9 mouse cellular contexts compared by ENCODE assay signal in genomic region chr11:72457995-72458496, GRCm38 (mm10). TPM values are rescaled to one million over a fixed set of nuclear protein-coding genes. Genes with fewer than 3 reads are reported as not detected.
DNase-seq lines count a peak whose midpoint lies in the region; ATAC-seq lines count a peak whose summit lies in the region.
"Had no signal": no experiment of that assay in that cellular context is flagged by ENCODE, and none has a peak within 500 bp of the region (broad histone marks: within the 10 kb centered on the region; RNA-seq: fewer than 3 reads in every experiment).

No protein-coding gene starts in this region.

- H3K4me2 ChIP-seq in heart, embryonic 14.5 days (ENCODE audit: low read length) = peak overlapping the region; percentile 18; the same call in 1 of the 2 replicates
- H3K4me2 ChIP-seq: midbrain, embryonic 12.5 days had no signal

- DNase-seq in gastrocnemius, postnatal 14 days = peak; percentile 30
- no peak for DNase-seq in gastrocnemius, postnatal 4 days (ENCODE audit: low spot score in 2 of 2)
- peak; percentile 63 to 66 for DNase-seq in kidney, postnatal 36 days
- DNase-seq in embryo, embryonic 10 days (ENCODE audit: low spot score) = no peak
- no peak for DNase-seq in cerebellum, adult 18-20 months

- peak overlapping the region; percentile 43 to 76 for H3K27ac ChIP-seq in heart, embryonic 14.5 days (replicated peaks in 1 of 2; ENCODE audit: control insufficient read depth in 1 of 2, insufficient read depth in 1 of 2, low read depth in 2 of 2, low read length in 2 of 2)
- H3K27ac ChIP-seq: midbrain, embryonic 12.5 days had no signal

- 49% methylated on average over 12 of the region's 12 CpGs for WGBS in heart, embryonic 14.5 days

- H3K27me3 ChIP-seq in heart, embryonic 14.5 days (ENCODE audit: control insufficient read depth, insufficient read depth, low read length) = no peaks in the 10 kb centered on the region
- H3K27me3 ChIP-seq: midbrain, embryonic 12.5 days had no signal

- ATAC-seq in heart, embryonic 14.5 days (ENCODE audit: insufficient number of reproducible peaks, insufficient read depth, low FRiP score, low read depth) = peak; percentile 85
- ATAC-seq in megakaryocyte progenitor cell, adult 5-6 weeks (replicated peaks; ENCODE audit: poor library complexity) = peak; percentile 73
- no peak for ATAC-seq in inflammation-experienced regulatory T-cells, adult 6 months

- peaks cover 1% of the 10 kb centered on the region; the same call in 1 of the 2 replicates for H3K36me3 ChIP-seq in heart, embryonic 14.5 days (ENCODE audit: control insufficient read depth, insufficient read depth, low read length)

- intact Hi-C loops in gastrocnemius, postnatal 14 days (cut with DNase I; ENCODE audit: low total_unique reads) = no loop called here

- peaks cover 10 to 36% of the 10 kb centered on the region in 2 experiments for H3K4me1 ChIP-seq in heart, embryonic 14.5 days (ENCODE audit: control insufficient read depth in 2 of 2, insufficient read depth in 2 of 2, low read length in 2 of 2)

- H3K9me3 ChIP-seq in heart, embryonic 14.5 days (ENCODE audit: control insufficient read depth, low read length) = no peaks in the 10 kb centered on the region
- H3K9me3 ChIP-seq: midbrain, embryonic 12.5 days had no signal

- H3K9ac ChIP-seq in heart, embryonic 14.5 days (ENCODE audit: low read length) = peak overlapping the region; percentile 34
- H3K9ac ChIP-seq: midbrain, embryonic 12.5 days had no signal

- H3K4me3 ChIP-seq in heart, embryonic 14.5 days (ENCODE audit: control insufficient read depth in 1 of 2, insufficient read depth in 1 of 2, low read depth in 1 of 2, low read length in 2 of 2) = no peak overlapping the region
- H3K4me3 ChIP-seq: midbrain, embryonic 12.5 days had no signal

RNA-seq across cellular contexts. Expression of gene Mybbp1a, which starts 16.9 kb away (rescaled TPM):
- total RNA-seq in gastrocnemius, postnatal 14 days (2021) = 10 to 100 TPM; 58.7 to 62.8 TPM
- 10 to 100 TPM; 71.8 to 90.1 TPM for total RNA-seq in gastrocnemius, postnatal 4 days (2021)
- 61.9 and 64.7 TPM in 2 replicates for polyA plus RNA-seq in heart, embryonic 14.5 days (2014; fragmentation: Nextera tagmentation; extraction: Ambion mirVana)
- total RNA-seq in megakaryocyte progenitor cell, adult 5-6 weeks (2015) = 255 and 264 TPM in 2 replicates
- total RNA-seq in megakaryocyte progenitor cell, adult 5-6 weeks (2017) = 148 and 164 TPM in 2 replicates
- 10 to 100 TPM; 46.1 to 71.2 (median 64.1) TPM for polyA plus RNA-seq in inflammation-experienced regulatory T-cells, adult 6 months (2017; shearing (Covaris generic))

RNA-seq across cellular contexts. Expression of gene Ggt6, which starts 22.7 kb away (rescaled TPM):
- under 1 TPM; 0.18 to 0.38 TPM for total RNA-seq in gastrocnemius, postnatal 14 days (2021)
- under 1 TPM; 0.23 to 0.32 TPM for total RNA-seq in gastrocnemius, postnatal 4 days (2021)
- not detected in 2 replicates for polyA plus RNA-seq in heart, embryonic 14.5 days (2014; fragmentation: Nextera tagmentation; extraction: Ambion mirVana)
- total RNA-seq in megakaryocyte progenitor cell, adult 5-6 weeks (2015) = not detected in 2 replicates
- not detected in 2 replicates for total RNA-seq in megakaryocyte progenitor cell, adult 5-6 weeks (2017)
- not detected for polyA plus RNA-seq in inflammation-experienced regulatory T-cells, adult 6 months (2017; shearing (Covaris generic))
- polyA plus RNA-seq: midbrain, embryonic 12.5 days had no signal

RNA-seq across cellular contexts. Expression of gene Spns2, which starts 31.7 kb away (rescaled TPM):
- total RNA-seq in gastrocnemius, postnatal 14 days (2021) = 10 to 100 TPM; 11.4 to 14.7 TPM
- 10 to 100 TPM; 12.7 to 14.8 TPM for total RNA-seq in gastrocnemius, postnatal 4 days (2021)
- polyA plus RNA-seq in heart, embryonic 14.5 days (2014; fragmentation: Nextera tagmentation; extraction: Ambion mirVana) = 3.3 and 3.7 TPM in 2 replicates
- 18.0 and 25.8 TPM in 2 replicates for total RNA-seq in megakaryocyte progenitor cell, adult 5-6 weeks (2015)
- 8.8 and 13.0 TPM in 2 replicates for total RNA-seq in megakaryocyte progenitor cell, adult 5-6 weeks (2017)
- not detected for polyA plus RNA-seq in inflammation-experienced regulatory T-cells, adult 6 months (2017; shearing (Covaris generic))

RNA-seq across cellular contexts. Expression of gene Smtnl2, which starts 46.5 kb away (rescaled TPM):
- 100 to 1,000 TPM; 160 to 162 TPM for total RNA-seq in gastrocnemius, postnatal 14 days (2021)
- 100 to 1,000 TPM; 160 to 187 TPM for total RNA-seq in gastrocnemius, postnatal 4 days (2021)
- polyA plus RNA-seq in heart, embryonic 14.5 days (2014; fragmentation: Nextera tagmentation; extraction: Ambion mirVana) = 116 and 122 TPM in 2 replicates
- total RNA-seq in megakaryocyte progenitor cell, adult 5-6 weeks (2015) = not detected in 2 replicates
- total RNA-seq in megakaryocyte progenitor cell, adult 5-6 weeks (2017) = 0.14 TPM in 1 of 2 replicates, not detected in the other
- not detected for polyA plus RNA-seq in inflammation-experienced regulatory T-cells, adult 6 months (2017; shearing (Covaris generic))

Comparison
In these comparisons a context has a peak if more than half of its experiments do, and no peak if none do; other contexts are left out.
1. DNase-seq: peak in gastrocnemius, postnatal 14 days (single experiment) and kidney, postnatal 36 days (2 of 2); none in gastrocnemius, postnatal 4 days (0 of 2), embryo, embryonic 10 days (single experiment) and cerebellum, adult 18-20 months (0 of 2).